Mouse (Mus musculus) liver, embryonic 15.5 days (tissue): Measurements from ENCODE around the gene Gpalpp1. TPM values are rescaled to one million over a fixed set of nuclear protein-coding genes. Genes with fewer than 3 reads are reported as not detected.
A peak's percentile ranks its signal among the peaks of the same experiment; 100 is the strongest.

Experiments
- ATAC-seq: fragments of 200-750 bp; cut with Nextera tagmentation; 2 replicates; pipeline ENCODE4 v1.8.0; 2017; ENCODE audit warnings: moderate number of reproducible peaks, mild to moderate bottlenecking, moderate library complexity; ENCODE audit not compliant: insufficient read depth
- H3K27ac ChIP-seq: fragments of 300-500 bp; sonication (generic); replicated peaks from 2 replicates; pipeline ENCODE4 v1.5.1; 2015; ENCODE audit warnings: mild to moderate bottlenecking, inconsistent platforms
- H3K27me3 ChIP-seq: fragments of 300-500 bp; sonication (generic); 2 replicates; pipeline ENCODE4 v1.6.1; 2015; ENCODE audit warnings: mild to moderate bottlenecking, inconsistent platforms
- H3K36me3 ChIP-seq: fragments of 300-500 bp; sonication (generic); replicated peaks from 2 replicates; pipeline ENCODE4 v1.6.1; 2015; ENCODE audit warnings: moderate library complexity, mild to moderate bottlenecking, inconsistent platforms
- H3K4me1 ChIP-seq: fragments of 300-500 bp; sonication (generic); replicated peaks from 2 replicates; pipeline ENCODE4 v1.6.1; 2015; ENCODE audit warnings: inconsistent platforms
- H3K4me2 ChIP-seq: fragments of 300-500 bp; sonication (generic); 2 replicates; pipeline ENCODE4 v1.6.1; 2015; ENCODE audit warnings: moderate library complexity, mild to moderate bottlenecking, inconsistent platforms
- H3K4me3 ChIP-seq: fragments of 300-500 bp; sonication (generic); replicated peaks from 2 replicates; pipeline ENCODE4 v1.5.1; 2015; ENCODE audit warnings: mild to moderate bottlenecking, inconsistent platforms
- H3K9ac ChIP-seq: fragments of 300-500 bp; sonication (generic); 2 replicates; pipeline ENCODE4 v1.6.1; 2015; ENCODE audit warnings: moderate library complexity, mild to moderate bottlenecking, inconsistent platforms
- H3K9me3 ChIP-seq: fragments of 300-500 bp; sonication (generic); replicated peaks from 2 replicates; pipeline ENCODE4 v1.6.1; 2016; ENCODE audit warnings: inconsistent platforms
- WGBS: fragments of 180-500 bp; shearing (Covaris S2); methylation state at CpG from one replicate; pipeline ENCODE4 v1.1.7; 2015; ENCODE audit warnings: mixed read lengths; ENCODE audit not compliant: insufficient replicate concordance; 5-methylcytosine and 5-hydroxymethylcytosine counted together
- polyA plus RNA-seq: library from polyadenylated mRNA; unstranded; fragments of >200 nt; fragmentation: Nextera tagmentation; extraction: Ambion mirVana; gene quantifications from 2 replicates; pipeline ENCODE4 v1.2.1, GENCODE M21; 2015

Gpalpp1 gene
- 4.6 and 4.7 TPM in 2 replicates for polyA plus RNA-seq

DNA sequence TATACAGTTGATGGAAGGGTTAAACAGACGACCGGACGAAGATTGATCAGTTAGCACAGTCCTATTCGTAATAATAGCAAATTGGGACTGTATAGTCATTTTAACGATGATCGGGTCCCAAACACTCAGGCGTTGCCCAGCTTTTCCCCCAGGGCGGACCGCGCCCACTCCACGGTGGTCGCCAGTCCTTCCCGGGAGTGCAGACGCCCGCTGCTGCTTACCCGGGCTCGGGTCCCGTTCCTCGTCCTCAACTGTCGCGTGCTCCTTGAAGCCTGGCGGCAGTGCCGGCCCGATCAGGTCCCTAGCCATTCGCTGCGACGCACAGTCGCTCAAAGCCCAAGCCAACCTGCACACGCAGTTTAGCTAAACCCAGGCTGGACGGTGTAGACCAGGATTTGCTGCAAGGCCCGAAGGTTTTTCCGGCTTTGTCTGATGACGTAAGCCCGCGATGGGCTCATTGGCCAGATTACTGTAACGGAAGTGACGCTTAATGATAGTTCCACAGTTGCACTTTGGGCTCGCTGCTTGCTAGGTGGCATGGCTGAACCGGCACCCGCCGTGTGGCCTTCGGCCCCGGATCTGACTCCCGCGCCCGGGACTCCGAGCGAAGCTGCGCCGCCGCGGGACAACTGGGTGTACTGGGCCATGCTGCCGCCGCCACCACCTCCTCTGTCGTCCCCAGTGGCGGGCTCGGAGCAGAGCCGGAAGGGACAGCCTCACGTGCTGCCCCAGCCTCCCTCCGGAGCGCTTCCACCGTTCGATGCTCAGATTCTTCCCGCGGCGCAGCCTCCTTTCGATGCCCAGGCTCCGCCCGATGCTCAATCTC is at the start of gene Gpalpp1, which contains the start of gene Nufip1:
Gene Gpalpp1, minus strand, starts transcription at position 365 of the 826 bp plus-strand sequence.
Gene Nufip1, plus strand, starts transcription at position 496 of the 826 bp plus-strand sequence.
- H3K27me3 ChIP-seq: no peaks in the 10 kb centered on the region
- H3K4me3 ChIP-seq: peak within 1 kb of the TSS; percentile 91
- H3K4me2 ChIP-seq: peak within 1 kb of the TSS; percentile 80
- peaks cover 27% of the 10 kb centered on the region for H3K36me3 ChIP-seq
- peak within 1 kb of the TSS; percentile 85 for H3K27ac ChIP-seq
- peak; percentile 98 for ATAC-seq
- H3K9me3 ChIP-seq: no peaks in the 10 kb centered on the region
- peak within 1 kb of the TSS; percentile 67 for H3K9ac ChIP-seq
- H3K4me1 ChIP-seq: peaks cover 24% of the 10 kb centered on the region
- under 1% methylated on average over 69 of the region's 69 CpGs for WGBS

- Histone ChIP-seq H3K9ac (no peak overlapping the region), H3K27ac (no peak overlapping the region), H3K9me3 (no peaks in the 10 kb centered on the region), H3K4me3 (no peak overlapping the region), H3K27me3 (no peaks in the 10 kb centered on the region), H3K4me2 (no peak overlapping the region), H3K36me3 (no peaks in the 10 kb centered on the region), H3K4me1 (peaks cover 8% of the 10 kb centered on the region)
- 32% methylated on average over 5 of the region's 5 CpGs for WGBS
- ATAC-seq: 0 out of 2 replicates have a peak, but pooled peaks have one; percentile 29
These were observed 47.7 kb upstream of the Gpalpp1 start for GRCm38 (mm10) chr14:76158192-76158785.

- peaks cover 38% of the 10 kb centered on the region for H3K4me1 ChIP-seq
- no peak for ATAC-seq
- no peaks in the 10 kb centered on the region; the same call in 1 of the 2 replicates for H3K27me3 ChIP-seq
- H3K36me3 ChIP-seq: no peaks in the 10 kb centered on the region
- H3K4me2 ChIP-seq: peak overlapping the region; percentile 81
- H3K27ac ChIP-seq: no peak overlapping the region
- no peaks in the 10 kb centered on the region for H3K9me3 ChIP-seq
- 16% methylated on average over 6 of the region's 6 CpGs for WGBS
- peak overlapping the region; percentile 75; the same call in 1 of the 2 replicates for H3K4me3 ChIP-seq
- no peak overlapping the region for H3K9ac ChIP-seq
These were observed 43.3 kb upstream of the Gpalpp1 start for GRCm38 (mm10) chr14:76153828-76154227.

GRCm38 (mm10) chr14:76153003-76153675 is 42.6 kb upstream of the Gpalpp1 start:
- H3K9me3 ChIP-seq: no peaks in the 10 kb centered on the region
- H3K36me3 ChIP-seq: no peaks in the 10 kb centered on the region
- H3K4me2 ChIP-seq: peak overlapping the region; percentile 81
- H3K9ac ChIP-seq: peak overlapping the region; percentile 37
- H3K27me3 ChIP-seq: no peaks in the 10 kb centered on the region; the same call in 1 of the 2 replicates
- H3K4me1 ChIP-seq: peaks cover 38% of the 10 kb centered on the region
- ATAC-seq: no peak
- 4% methylated on average over 24 of the region's 24 CpGs for WGBS
- peak overlapping the region; percentile 75 for H3K4me3 ChIP-seq
- peak overlapping the region; percentile 74 for H3K27ac ChIP-seq

DNA sequence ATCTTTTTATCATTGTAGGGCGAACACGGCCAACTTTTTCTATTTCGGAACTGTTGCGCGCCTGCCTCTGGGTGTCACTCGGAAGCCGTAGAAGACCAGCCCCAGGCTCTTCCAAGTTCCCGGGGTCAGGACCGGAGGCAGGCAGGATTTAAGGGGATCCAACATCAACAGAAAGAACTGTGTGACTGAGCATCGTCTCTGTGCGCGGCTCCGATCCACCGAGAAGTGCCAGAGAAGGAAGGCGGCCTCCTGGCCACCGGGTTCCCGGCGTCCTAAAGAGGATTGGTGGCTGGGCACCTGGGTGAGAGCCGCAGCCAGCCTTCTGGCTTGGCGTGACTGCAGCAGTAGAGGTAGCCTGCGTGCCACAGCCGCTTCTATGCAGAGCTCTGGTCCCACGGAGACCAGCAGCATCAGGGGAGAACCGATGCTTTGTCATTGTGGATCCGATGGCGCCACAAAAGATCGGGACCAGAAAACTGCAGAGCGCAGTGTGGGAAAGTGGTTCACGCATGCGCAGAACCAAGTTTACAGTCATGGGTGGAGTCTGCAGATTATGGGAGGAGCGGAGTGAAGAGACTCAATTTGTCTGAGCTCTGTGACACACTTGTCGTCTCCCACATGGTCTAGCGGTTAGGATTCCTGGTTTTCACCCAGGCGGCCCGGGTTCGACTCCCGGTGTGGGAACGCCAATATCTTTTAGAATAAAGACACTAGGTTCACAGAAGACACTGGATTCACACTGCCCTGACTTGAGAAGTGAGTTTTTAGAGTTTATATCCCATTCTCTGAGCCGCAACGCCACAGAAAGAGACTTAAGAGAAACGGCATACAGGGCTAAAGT is 41.8 kb upstream of the Gpalpp1 start:
- Histone ChIP-seq H3K9me3 (no peaks in the 10 kb centered on the region), H3K4me3 (peak overlapping the region; percentile 75), H3K27ac (peak overlapping the region; percentile 91), H3K4me2 (peak overlapping the region; percentile 81), H3K27me3 (peaks cover 1% of the 10 kb centered on the region), H3K9ac (peak overlapping the region; percentile 78), H3K36me3 (no peaks in the 10 kb centered on the region), H3K4me1 (peaks cover 38% of the 10 kb centered on the region)
- ATAC-seq: peak; percentile 88
- WGBS: under 1% methylated on average over 41 of the region's 41 CpGs

- peaks cover 4% of the 10 kb centered on the region for H3K27me3 ChIP-seq
- H3K4me3 ChIP-seq: peak overlapping the region; percentile 75
- peak overlapping the region; percentile 91 for H3K27ac ChIP-seq
- under 1% methylated on average over 10 of the region's 10 CpGs for WGBS
- peaks cover 38% of the 10 kb centered on the region for H3K4me1 ChIP-seq
- H3K36me3 ChIP-seq: no peaks in the 10 kb centered on the region
- no peak for ATAC-seq
- peak overlapping the region; percentile 81 for H3K4me2 ChIP-seq
- H3K9ac ChIP-seq: peak overlapping the region; percentile 78
- H3K9me3 ChIP-seq: no peaks in the 10 kb centered on the region
These were observed 41.2 kb upstream of the Gpalpp1 start for GRCm38 (mm10) chr14:76151820-76152161.

DNA sequence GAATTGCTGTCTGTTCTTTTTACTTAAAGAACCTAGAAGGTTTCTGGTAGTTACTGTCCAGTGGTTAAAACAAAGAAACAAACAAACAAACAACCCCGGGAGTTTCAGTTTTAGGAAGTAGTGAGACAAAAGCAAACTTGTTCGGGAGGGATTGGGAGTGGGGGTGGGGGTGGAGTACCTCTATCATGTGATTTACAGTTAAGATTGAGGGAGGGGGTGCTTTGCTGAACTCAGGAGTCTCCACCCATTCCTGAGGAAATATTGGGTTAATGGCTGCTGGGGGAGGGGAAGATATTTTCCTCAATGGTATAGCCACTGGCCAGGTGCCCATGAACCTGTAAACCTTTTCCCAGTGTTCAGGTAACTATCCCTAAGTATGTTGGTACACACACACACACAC is 40.5 kb upstream of the Gpalpp1 start:
- H3K27ac ChIP-seq: no peak overlapping the region
- no peak overlapping the region for H3K4me3 ChIP-seq
- no peaks in the 10 kb centered on the region for H3K36me3 ChIP-seq
- H3K4me1 ChIP-seq: peaks cover 41% of the 10 kb centered on the region
- H3K9ac ChIP-seq: no peak overlapping the region
- no peaks in the 10 kb centered on the region for H3K9me3 ChIP-seq
- peaks cover 4% of the 10 kb centered on the region for H3K27me3 ChIP-seq
- WGBS: 45% methylated on average over 2 of the region's 2 CpGs
- no peak for ATAC-seq
- H3K4me2 ChIP-seq: peak overlapping the region; percentile 81

DNA sequence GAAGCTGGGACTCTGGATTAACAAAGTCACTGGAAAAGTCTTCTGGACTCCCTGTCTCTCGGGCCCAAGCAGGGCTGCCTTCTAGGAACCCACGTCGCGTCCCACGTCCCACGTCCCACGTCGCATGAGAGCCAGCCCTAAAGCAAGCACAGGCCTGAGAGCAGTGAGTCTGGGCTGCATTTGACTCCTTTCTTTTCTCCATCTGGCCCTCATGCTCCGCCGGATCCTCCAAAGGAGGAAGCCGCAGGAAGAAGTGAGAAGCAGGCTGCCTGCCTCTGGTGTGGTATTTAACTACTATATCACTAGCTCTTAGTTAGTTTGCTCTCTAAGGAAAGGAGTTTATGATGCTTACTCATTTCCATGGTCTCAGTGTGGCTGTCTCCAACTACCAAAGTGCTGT is 39.9 kb upstream of the Gpalpp1 start:
- Histone ChIP-seq H3K4me2 (peak overlapping the region; percentile 55; the same call in 1 of the 2 replicates), H3K27ac (no peak overlapping the region), H3K4me1 (peaks cover 46% of the 10 kb centered on the region), H3K27me3 (peaks cover 4% of the 10 kb centered on the region), H3K9ac (no peak overlapping the region), H3K9me3 (no peaks in the 10 kb centered on the region), H3K36me3 (no peaks in the 10 kb centered on the region), H3K4me3 (no peak overlapping the region)
- ATAC-seq: no peak
- 80% methylated on average over 11 of the region's 11 CpGs for WGBS

DNA sequence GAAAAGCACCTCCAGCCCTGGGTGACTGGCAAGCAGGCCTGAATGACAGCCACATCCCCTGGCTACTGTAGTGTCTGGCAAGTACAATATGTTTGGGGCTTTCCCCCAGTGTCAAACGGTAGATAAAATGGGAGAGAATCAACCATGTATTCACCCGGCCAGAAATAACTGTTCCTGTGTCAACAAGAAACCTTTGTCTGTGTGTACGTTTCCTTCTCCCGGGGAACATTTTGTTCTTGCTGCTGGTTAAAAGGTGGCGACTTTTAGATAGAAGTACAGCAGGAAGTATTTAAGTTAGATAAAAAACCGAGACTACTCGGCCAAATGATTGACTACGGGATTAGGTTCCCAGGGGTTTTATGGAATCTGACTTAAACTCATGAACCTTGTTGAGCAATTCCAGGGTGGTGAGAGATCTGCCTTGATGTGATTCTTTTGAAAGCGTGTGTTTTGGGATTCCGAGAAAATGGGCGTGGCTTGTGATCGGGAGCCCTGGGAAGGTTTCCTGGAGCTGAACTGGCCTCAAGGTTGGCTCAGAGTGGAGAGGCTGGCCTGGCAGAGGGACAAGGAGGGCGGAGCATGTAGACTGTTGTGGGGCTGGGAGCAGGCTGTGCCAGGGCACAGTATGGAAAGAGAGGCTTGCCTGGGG is 39.1 kb upstream of the Gpalpp1 start:
- peak overlapping the region; percentile 26 for H3K4me3 ChIP-seq
- no peak for ATAC-seq
- peaks cover 54% of the 10 kb centered on the region for H3K4me1 ChIP-seq
- H3K9ac ChIP-seq: no peak overlapping the region
- WGBS: 12% methylated on average over 13 of the region's 13 CpGs
- peak overlapping the region; percentile 55 for H3K4me2 ChIP-seq
- peaks cover 4% of the 10 kb centered on the region for H3K27me3 ChIP-seq
- H3K27ac ChIP-seq: no peak overlapping the region
- no peaks in the 10 kb centered on the region for H3K36me3 ChIP-seq
- H3K9me3 ChIP-seq: no peaks in the 10 kb centered on the region

DNA sequence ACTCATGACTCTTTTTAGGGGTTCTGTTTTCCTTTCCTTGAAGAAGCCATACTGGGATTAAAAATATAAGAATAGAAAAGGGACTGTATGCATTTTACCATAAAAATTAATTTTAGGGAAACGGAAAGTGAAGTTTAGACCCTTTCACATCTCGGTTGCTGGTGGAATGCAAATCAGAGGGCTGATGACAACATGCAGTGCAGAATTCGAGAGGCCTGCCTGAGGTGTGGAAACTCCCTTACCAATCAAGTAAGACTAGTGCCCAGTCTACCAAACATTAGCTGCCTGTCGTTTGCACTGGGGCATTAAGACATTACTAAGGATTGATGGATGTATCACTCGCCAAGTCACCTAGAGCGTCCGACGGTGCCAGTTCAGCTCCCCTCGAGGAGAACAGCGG is 37.7 kb upstream of the Gpalpp1 start:
- Histone ChIP-seq H3K4me1 (peaks cover 46% of the 10 kb centered on the region), H3K27me3 (peaks cover 4% of the 10 kb centered on the region), H3K27ac (no peak overlapping the region), H3K9ac (no peak overlapping the region), H3K9me3 (no peaks in the 10 kb centered on the region), H3K4me3 (no peak overlapping the region), H3K36me3 (no peaks in the 10 kb centered on the region), H3K4me2 (no peak overlapping the region)
- 77% methylated on average over 10 of the region's 10 CpGs for WGBS
- ATAC-seq: no peak
